In the genomic region with DNA sequence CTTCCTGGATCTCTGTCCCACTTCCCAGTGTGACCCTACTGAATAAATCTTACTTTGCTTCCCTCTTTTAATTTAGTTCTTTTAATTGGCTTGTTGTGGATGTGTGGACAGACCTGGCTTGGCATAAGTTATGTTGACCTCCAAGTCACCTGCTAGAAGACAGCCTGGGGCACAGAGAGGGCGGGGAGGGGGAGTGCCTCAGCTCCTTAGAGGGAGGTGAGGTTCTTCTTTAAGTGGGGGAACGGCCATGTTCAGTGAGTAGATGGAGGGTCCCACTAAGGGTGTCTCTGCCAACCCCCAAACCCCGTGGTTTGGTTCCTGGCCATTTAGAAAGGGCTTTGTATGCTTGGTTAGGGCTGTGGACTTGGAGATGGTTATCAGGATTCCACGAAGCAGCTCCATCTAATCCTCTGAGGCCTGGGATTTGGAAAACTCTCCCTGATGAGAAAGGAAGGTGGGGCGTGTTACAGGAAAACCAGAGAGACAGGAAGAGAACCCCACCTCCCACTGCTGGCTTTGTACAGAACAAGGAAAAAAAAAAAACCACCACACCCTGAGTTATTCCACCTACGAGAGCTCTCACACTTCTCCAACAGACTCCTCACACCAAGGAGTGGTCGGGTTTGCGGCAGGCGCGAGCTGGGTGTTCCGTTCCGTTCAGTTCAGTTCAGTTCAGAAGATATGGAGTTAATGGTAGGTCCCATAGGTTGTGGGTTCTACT, we compare ENCODE assay signal across 25 mouse cellular contexts. TPM values are rescaled to one million over a fixed set of nuclear protein-coding genes. Genes with fewer than 3 reads are reported as not detected.
DNase-seq lines count a peak whose midpoint lies in the region; ATAC-seq and TF ChIP-seq lines count a peak whose summit lies in the region.
"Had no signal": no experiment of that assay in that cellular context is flagged by ENCODE, and none has a peak within 500 bp of the region (broad histone marks: within the 10 kb centered on the region; RNA-seq: fewer than 3 reads in every experiment).

No protein-coding gene starts in this region.

- DNase-seq in heart, postnatal 0 days (ENCODE audit: low spot score) = no peak
- peak; percentile 84 for DNase-seq in R1 (ENCODE audit: low read depth, low spot score)
- no peak for DNase-seq in kidney, postnatal 0 days (ENCODE audit: low spot score)
- DNase-seq in right cerebral cortex, postnatal 14 days = no peak
- no peak for DNase-seq in c-Kit-positive CD71-positive TER-119-positive erythroid progenitor cells, embryonic 14.5 days (ENCODE audit: low spot score)
- no peak for DNase-seq in thymus, adult 18-20 months
- DNase-seq: adrenal gland, postnatal 14 days; cerebellum, adult 2 months; cerebellum, postnatal 36 days; gastrocnemius, postnatal 14 days; heart, postnatal 10 days; lung, adult 2 months; lung, postnatal 4 days; thymus, postnatal 36 days had no signal

- H3K27ac ChIP-seq in heart, postnatal 0 days (ENCODE audit: low read depth) = 0 out of 2 replicates have a peak overlapping the region, but pooled peaks have one; percentile 12
- H3K27ac ChIP-seq in heart, embryonic 12.5 days (ENCODE audit: poor library complexity, severe bottlenecking) = no peak overlapping the region
- H3K27ac ChIP-seq in ES-Bruce4 (ENCODE audit: insufficient read depth, low read length) = no peak overlapping the region
- H3K27ac ChIP-seq in kidney, postnatal 0 days = peak overlapping the region; percentile 31; the same call in 1 of the 2 replicates
- H3K27ac ChIP-seq: forebrain, embryonic 10.5 days; hindbrain, embryonic 14.5 days; limb, embryonic 10.5 days; midbrain, embryonic 10.5 days had no signal

- TF ChIP-seq CTCF in heart, postnatal 0 days (IDR thresholded peaks at IDR 0.05; ENCODE audit: low read depth) = no peak
- TF ChIP-seq CTCF in ES-Bruce4 (IDR thresholded peaks at IDR 0.05; ENCODE audit: low read depth, low read length) = no peak
- TF ChIP-seq CTCF in kidney, postnatal 0 days (IDR thresholded peaks at IDR 0.05; ENCODE audit: low read depth) = no peak

- no peaks in the 10 kb centered on the region for H3K9me3 ChIP-seq in heart, postnatal 0 days (replicated peaks; ENCODE audit: control insufficient read depth, low read length)
- no peaks in the 10 kb centered on the region for H3K9me3 ChIP-seq in heart, embryonic 12.5 days (replicated peaks)
- H3K9me3 ChIP-seq in ES-Bruce4 (replicated peaks; ENCODE audit: control insufficient read depth, insufficient read depth, low read length, poor library complexity, severe bottlenecking) = no peaks in the 10 kb centered on the region
- H3K9me3 ChIP-seq in kidney, postnatal 0 days (replicated peaks; ENCODE audit: low read length) = no peaks in the 10 kb centered on the region
- H3K9me3 ChIP-seq: forebrain, embryonic 10.5 days; limb, embryonic 10.5 days; midbrain, embryonic 10.5 days had no signal

- 60% methylated on average over 12 of the region's 12 CpGs for WGBS in heart, postnatal 0 days
- 76% methylated on average over 12 of the region's 12 CpGs for WGBS in heart, embryonic 12.5 days
- WGBS in kidney, postnatal 0 days = 68% methylated on average over 12 of the region's 12 CpGs

- no peak for TF ChIP-seq POLR2A in ES-Bruce4 (IDR thresholded peaks at IDR 0.05; ENCODE audit: insufficient read depth, low read length)

- H3K36me3 ChIP-seq in heart, postnatal 0 days (replicated peaks; ENCODE audit: control insufficient read depth, insufficient read depth, low read length) = no peaks in the 10 kb centered on the region
- no peaks in the 10 kb centered on the region for H3K36me3 ChIP-seq in heart, embryonic 12.5 days
- no peaks in the 10 kb centered on the region for H3K36me3 ChIP-seq in ES-Bruce4 (ENCODE audit: control insufficient read depth, insufficient read depth, low read length, poor library complexity, severe bottlenecking)
- no peaks in the 10 kb centered on the region for H3K36me3 ChIP-seq in kidney, postnatal 0 days (ENCODE audit: insufficient read depth, low read length)
- H3K36me3 ChIP-seq: forebrain, embryonic 10.5 days; limb, embryonic 10.5 days; midbrain, embryonic 10.5 days had no signal

- no peaks in the 10 kb centered on the region for H3K27me3 ChIP-seq in heart, postnatal 0 days (ENCODE audit: control insufficient read depth, insufficient read depth, low read length)
- H3K27me3 ChIP-seq in heart, embryonic 12.5 days (replicated peaks) = no peaks in the 10 kb centered on the region
- H3K27me3 ChIP-seq in ES-Bruce4 (ENCODE audit: control insufficient read depth, insufficient read depth, low read length, poor library complexity, severe bottlenecking) = no peaks in the 10 kb centered on the region
- H3K27me3 ChIP-seq in kidney, postnatal 0 days (ENCODE audit: insufficient read depth, low read length) = no peaks in the 10 kb centered on the region
- H3K27me3 ChIP-seq: Patski had no signal

- TF ChIP-seq EP300 in heart, postnatal 0 days (IDR thresholded peaks at IDR 0.05; ENCODE audit: low read depth) = no peak
- 0 out of 2 replicates have a peak, but pooled peaks have one; percentile 40 for TF ChIP-seq EP300 in ES-Bruce4 (IDR thresholded peaks at IDR 0.05; ENCODE audit: insufficient read depth, low read depth, low read length)

- no peak overlapping the region for H3K9ac ChIP-seq in heart, postnatal 0 days (replicated peaks; ENCODE audit: low read depth, low read length)
- H3K9ac ChIP-seq in heart, embryonic 12.5 days = no peak overlapping the region
- no peak overlapping the region for H3K9ac ChIP-seq in ES-Bruce4 (ENCODE audit: low read depth, poor library complexity, severe bottlenecking)
- H3K9ac ChIP-seq in kidney, postnatal 0 days (ENCODE audit: low read depth, low read length) = no peak overlapping the region
- H3K9ac ChIP-seq: hindbrain, embryonic 14.5 days had no signal

- H3K4me3 ChIP-seq in heart, postnatal 0 days (ENCODE audit: low read depth, low read length) = no peak overlapping the region
- H3K4me3 ChIP-seq in heart, embryonic 12.5 days = no peak overlapping the region
- no peak overlapping the region for H3K4me3 ChIP-seq in ES-Bruce4 (ENCODE audit: low read depth, low read length)
- no peak overlapping the region for H3K4me3 ChIP-seq in kidney, postnatal 0 days (replicated peaks; ENCODE audit: low read depth, low read length)
- H3K4me3 ChIP-seq: forebrain, embryonic 10.5 days; limb, embryonic 10.5 days; midbrain, embryonic 10.5 days had no signal

- H3K4me1 ChIP-seq in heart, postnatal 0 days (ENCODE audit: control insufficient read depth, insufficient read depth) = peaks cover 10% of the 10 kb centered on the region
- H3K4me1 ChIP-seq in heart, embryonic 12.5 days (replicated peaks) = peaks cover 10% of the 10 kb centered on the region; the same call in 1 of the 2 replicates
- H3K4me1 ChIP-seq in ES-Bruce4 (ENCODE audit: control insufficient read depth, insufficient read depth, low read length) = peaks cover 10% of the 10 kb centered on the region
- H3K4me1 ChIP-seq in kidney, postnatal 0 days (replicated peaks; ENCODE audit: insufficient read depth, low read length) = no peaks in the 10 kb centered on the region; the same call in 1 of the 2 replicates

- ATAC-seq in heart, postnatal 0 days (ENCODE audit: insufficient read depth, low read depth) = no peak
- no peak for ATAC-seq in heart, embryonic 12.5 days (ENCODE audit: insufficient number of reproducible peaks, low FRiP score)
- no peak for ATAC-seq in kidney, postnatal 0 days (replicated peaks; ENCODE audit: low FRiP score, low read depth)
- ATAC-seq: Patski had no signal

- H3K4me2 ChIP-seq in heart, postnatal 0 days (ENCODE audit: low read depth, low read length) = no peak overlapping the region
- no peak overlapping the region for H3K4me2 ChIP-seq in heart, embryonic 12.5 days
- H3K4me2 ChIP-seq in kidney, postnatal 0 days (ENCODE audit: low read length) = no peak overlapping the region
- H3K4me2 ChIP-seq: hindbrain, embryonic 14.5 days had no signal

RNA-seq across cellular contexts. Expression of gene Srarp, which starts 3.3 kb away (rescaled TPM):
- total RNA-seq in heart, postnatal 0 days (2014; rRNA removed; ENCODE audit: low replicate concordance) = not detected in 2 replicates
- not detected in 2 replicates for polyA plus RNA-seq in heart, postnatal 0 days (2015; fragmentation: Nextera tagmentation; extraction: Ambion mirVana)
- polyA plus RNA-seq in heart, embryonic 12.5 days (2016; fragmentation: Nextera tagmentation; extraction: Ambion mirVana) = not detected in 2 replicates
- polyA plus RNA-seq in ES-Bruce4 (2011; ENCODE audit: insufficient read depth, insufficient read length, low read depth, missing spikeins) = not detected in 2 replicates
- 0.41 and 0.47 TPM in 2 replicates for polyA plus RNA-seq in kidney, postnatal 0 days (2015; fragmentation: Nextera tagmentation; extraction: Ambion mirVana)
- total RNA-seq: adrenal gland, postnatal 14 days; gastrocnemius, postnatal 14 days; heart, postnatal 10 days; liver, adult 2 months had no signal
- polyA plus RNA-seq: C2C12; forebrain, embryonic 10.5 days; intestine, embryonic 14.5 days; limb, embryonic 10.5 days; liver, adult 2 months; midbrain, embryonic 10.5 days had no signal

RNA-seq across cellular contexts. Expression of gene Zbtb17, which starts 5.2 kb away (rescaled TPM):
- total RNA-seq in heart, postnatal 0 days (2014; rRNA removed; ENCODE audit: low replicate concordance) = 28.1 and 32.7 TPM in 2 replicates
- 16.2 and 18.1 TPM in 2 replicates for polyA plus RNA-seq in heart, postnatal 0 days (2015; fragmentation: Nextera tagmentation; extraction: Ambion mirVana)
- polyA plus RNA-seq in heart, embryonic 12.5 days (2016; fragmentation: Nextera tagmentation; extraction: Ambion mirVana) = 24.9 and 25.3 TPM in 2 replicates
- polyA plus RNA-seq in ES-Bruce4 (2011; ENCODE audit: insufficient read depth, insufficient read length, low read depth, missing spikeins) = 16.4 and 17.1 TPM in 2 replicates
- 24.6 and 26.4 TPM in 2 replicates for polyA plus RNA-seq in kidney, postnatal 0 days (2015; fragmentation: Nextera tagmentation; extraction: Ambion mirVana)

RNA-seq across cellular contexts. Expression of gene Hspb7, which starts 18.7 kb away (rescaled TPM):
- 556 and 673 TPM in 2 replicates for total RNA-seq in heart, postnatal 0 days (2014; rRNA removed; ENCODE audit: low replicate concordance)
- polyA plus RNA-seq in heart, postnatal 0 days (2015; fragmentation: Nextera tagmentation; extraction: Ambion mirVana) = 195 and 203 TPM in 2 replicates
- polyA plus RNA-seq in heart, embryonic 12.5 days (2016; fragmentation: Nextera tagmentation; extraction: Ambion mirVana) = 186 and 208 TPM in 2 replicates
- polyA plus RNA-seq in ES-Bruce4 (2011; ENCODE audit: insufficient read depth, insufficient read length, low read depth, missing spikeins) = 0.40 TPM in 1 of 2 replicates, not detected in the other
- polyA plus RNA-seq in kidney, postnatal 0 days (2015; fragmentation: Nextera tagmentation; extraction: Ambion mirVana) = 0.29 and 0.41 TPM in 2 replicates
- polyA plus RNA-seq: forebrain, embryonic 10.5 days; midbrain, embryonic 10.5 days had no signal

RNA-seq across cellular contexts. Expression of gene Clcnkb, which starts 23.4 kb away (rescaled TPM):
- total RNA-seq in heart, postnatal 0 days (2014; rRNA removed; ENCODE audit: low replicate concordance) = 0.23 and 0.65 TPM in 2 replicates
- 0.58 and 0.87 TPM in 2 replicates for polyA plus RNA-seq in heart, postnatal 0 days (2015; fragmentation: Nextera tagmentation; extraction: Ambion mirVana)
- 0.78 and 1.2 TPM in 2 replicates for polyA plus RNA-seq in heart, embryonic 12.5 days (2016; fragmentation: Nextera tagmentation; extraction: Ambion mirVana)
- polyA plus RNA-seq in ES-Bruce4 (2011; ENCODE audit: insufficient read depth, insufficient read length, low read depth, missing spikeins) = 1.0 and 1.5 TPM in 2 replicates
- 155 and 161 TPM in 2 replicates for polyA plus RNA-seq in kidney, postnatal 0 days (2015; fragmentation: Nextera tagmentation; extraction: Ambion mirVana)
- total RNA-seq: adrenal gland, postnatal 14 days; left cerebral cortex, adult 18-20 months; liver, adult 2 months had no signal
- polyA plus RNA-seq: C2C12; cerebellum, adult 2 months; forebrain, embryonic 10.5 days; hindbrain, embryonic 14.5 days; limb, embryonic 10.5 days; liver, adult 2 months; lung, adult 2 months; midbrain, embryonic 10.5 days had no signal

RNA-seq across cellular contexts. Expression of gene Clcnka, which starts 40.7 kb away (rescaled TPM):
- not detected in 2 replicates for total RNA-seq in heart, postnatal 0 days (2014; rRNA removed; ENCODE audit: low replicate concordance)
- polyA plus RNA-seq in heart, postnatal 0 days (2015; fragmentation: Nextera tagmentation; extraction: Ambion mirVana) = not detected in 2 replicates
- polyA plus RNA-seq in heart, embryonic 12.5 days (2016; fragmentation: Nextera tagmentation; extraction: Ambion mirVana) = 0.06 and 0.15 TPM in 2 replicates
- not detected in 2 replicates for polyA plus RNA-seq in ES-Bruce4 (2011; ENCODE audit: insufficient read depth, insufficient read length, low read depth, missing spikeins)
- 57.7 and 58.1 TPM in 2 replicates for polyA plus RNA-seq in kidney, postnatal 0 days (2015; fragmentation: Nextera tagmentation; extraction: Ambion mirVana)
- total RNA-seq: adrenal gland, postnatal 14 days; heart, postnatal 10 days; left cerebral cortex, adult 18-20 months; liver, adult 2 months had no signal
- polyA plus RNA-seq: C2C12; cerebellum, adult 2 months; intestine, embryonic 14.5 days; lung, adult 2 months; midbrain, embryonic 10.5 days had no signal

Comparison
In these comparisons a context has a peak if more than half of its experiments do, and no peak if none do; other contexts are left out.
1. H3K27ac ChIP-seq: peak in heart, postnatal 0 days (single experiment) and kidney, postnatal 0 days (single experiment); none in heart, embryonic 12.5 days (single experiment) and ES-Bruce4 (single experiment).
2. RNA of gene Hspb7, which starts 18.7 kb away (polyA plus RNA-seq): 186 to 208 TPM in heart, embryonic 12.5 days and 195 to 203 TPM in heart, postnatal 0 days; 0.29 to 0.41 TPM in kidney, postnatal 0 days and 0.40 TPM in ES-Bruce4; every median in the first group is over 100 times any median in the second.